Mouse (Mus musculus) spleen, adult 2 months (tissue): Measurements from ENCODE around the gene Adi1.

ENCODE experiments used
- CTCF ChIP-seq: fragments of 200-500 bp; IDR thresholded peaks from 2 replicates; pipeline ENCODE4 v1.5.1; 2011; ENCODE audit warnings: mild to moderate bottlenecking, inconsistent platforms; ENCODE audit not compliant: insufficient read depth, insufficient read length, insufficient replicate concordance; ENCODE audit errors: extremely low read depth
- POLR2A ChIP-seq: fragments of 200-500 bp; IDR thresholded peaks from 2 replicates; pipeline ENCODE4 v1.6.1; 2011; ENCODE audit warnings: low read depth, low read length, inconsistent platforms

GRCm38 (mm10) chr12:28700561-28701025 is 25.6 kb downstream of the Adi1 start:
- TF ChIP-seq CTCF, result no peak
- TF ChIP-seq POLR2A, result no peak
